Mouse (Mus musculus) CD4-positive, CD25-positive, alpha-beta regulatory T cell, adult 4 months (primary cell): ENCODE measurements at regions not wholly inside any gene's neighbourhood (a gene's known extent, or its start where the extent isn't known, plus 50 kb on each side); places are given as distances from the start of the nearest gene placed in this dataset.

Source experiments
- ATAC-seq: one replicate; pipeline ENCODE4 v1.8.0; 2017

GRCm38 (mm10) chr12:73445562-73445961 lies 100.6 kb downstream of the Tmem30b start:
- no peak for ATAC-seq

DNA sequence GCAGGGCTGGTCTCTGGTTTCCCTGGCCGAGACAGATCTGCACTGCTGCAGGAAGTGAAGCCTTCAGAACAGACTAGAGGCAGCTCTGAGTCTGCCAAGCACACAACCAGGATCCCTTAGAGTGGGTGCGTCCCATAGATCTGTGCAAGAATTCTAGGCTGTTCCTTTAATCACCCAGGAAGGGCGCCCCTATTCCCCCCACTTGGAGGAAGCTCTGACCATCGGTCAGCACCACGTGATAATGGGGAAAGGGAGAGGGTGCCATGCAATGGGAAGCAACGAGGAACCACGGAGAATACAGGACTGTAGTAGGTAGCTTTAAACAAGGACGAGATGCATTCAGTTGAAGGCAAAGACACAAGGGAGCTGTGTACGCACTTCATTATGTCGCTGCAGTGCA lies 101.1 kb downstream of the Tmem30b start:
- no peak for ATAC-seq

GRCm38 (mm10) chr12:73441326-73441725 lies 104.9 kb downstream of the Tmem30b start:
- no peak for ATAC-seq

GRCm38 (mm10) chr12:73434684-73435083 lies 111.5 kb downstream of the Tmem30b start:
- no peak for ATAC-seq

GRCm38 (mm10) chr12:73432546-73432945 lies 113.6 kb downstream of the Tmem30b start:
- ATAC-seq, result no peak

GRCm38 (mm10) chr12:73428171-73428570 lies 118.0 kb downstream of the Tmem30b start:
- no peak for ATAC-seq

DNA sequence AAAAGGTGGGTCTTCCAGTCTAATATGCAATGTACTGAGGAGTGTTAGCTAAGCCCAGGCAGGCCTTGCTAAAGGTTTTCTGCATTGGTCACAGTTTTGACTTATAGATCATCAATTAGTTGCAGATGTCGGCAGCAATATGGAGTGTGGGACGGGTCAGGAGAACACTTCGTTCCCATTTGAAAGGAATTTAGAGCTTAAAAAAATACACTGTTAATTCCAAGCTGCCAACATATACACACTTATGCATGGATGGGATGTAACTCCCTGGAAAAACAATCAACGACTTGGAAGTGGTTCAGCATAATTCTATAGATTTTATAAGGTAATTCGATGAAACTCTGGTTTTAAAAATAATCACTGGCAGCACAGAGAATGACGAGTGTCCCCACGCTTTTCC lies 121.4 kb downstream of the Tmem30b start:
- no peak for ATAC-seq

DNA sequence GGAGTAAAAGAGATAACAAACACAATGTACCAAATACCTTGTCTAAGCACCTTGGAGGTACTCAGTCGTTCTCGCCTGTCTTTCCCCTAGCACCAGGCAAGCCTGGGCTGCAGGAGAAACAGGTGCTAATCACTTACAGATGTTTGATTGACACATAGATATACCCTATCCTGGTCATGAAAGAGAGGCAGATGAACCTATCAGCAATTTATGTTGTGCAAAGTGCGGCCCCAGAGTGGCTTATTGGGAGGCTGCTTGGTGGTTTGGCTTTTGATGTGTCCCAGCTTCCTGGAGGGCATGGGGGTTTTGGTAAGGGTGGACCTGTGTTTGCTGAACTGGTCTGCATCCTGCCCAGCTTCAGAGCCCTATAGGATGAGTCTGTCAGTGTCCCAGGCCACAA lies 129.1 kb downstream of the Tmem30b start:
- no peak for ATAC-seq

DNA sequence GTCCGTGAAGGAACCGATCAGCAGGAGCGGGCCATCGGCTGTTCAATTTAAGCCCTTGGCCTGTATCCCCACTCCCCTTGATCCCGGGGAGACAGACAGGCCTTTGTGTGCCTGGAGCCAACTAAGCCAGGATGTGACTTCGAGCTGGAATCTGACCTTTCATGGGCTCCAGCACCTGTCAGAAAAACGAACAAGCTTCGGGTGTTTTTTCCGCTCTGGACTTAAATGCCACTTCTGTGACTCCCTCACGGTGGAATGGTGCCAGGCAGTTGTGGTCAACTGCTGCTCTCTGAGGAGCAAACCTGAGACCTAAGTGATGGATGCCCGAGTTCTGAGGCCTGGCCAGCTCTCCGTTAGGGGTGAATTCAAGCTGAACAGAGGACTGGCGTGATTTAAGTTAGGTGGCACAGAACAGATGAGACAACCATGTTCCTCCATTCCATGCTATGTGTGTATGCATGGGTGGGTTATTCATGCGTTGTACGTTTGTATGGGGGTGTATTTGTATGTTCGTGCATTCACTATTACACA lies 129.8 kb downstream of the Tmem30b start:
- no peak for ATAC-seq

GRCm38 (mm10) chr12:73415856-73416366 lies 129.3 kb downstream of the Slc38a6 start:
- ATAC-seq, result no peak

GRCm38 (mm10) chr12:73413439-73414196 lies 127.0 kb downstream of the Slc38a6 start:
- ATAC-seq, result no peak

- no peak for ATAC-seq
Observed at GRCm38 (mm10) chr12:73412500-73412899, 125.9 kb downstream of the Slc38a6 start.

- ATAC-seq, result no peak
Observed at GRCm38 (mm10) chr12:73410924-73411323, 124.3 kb downstream of the Slc38a6 start.

DNA sequence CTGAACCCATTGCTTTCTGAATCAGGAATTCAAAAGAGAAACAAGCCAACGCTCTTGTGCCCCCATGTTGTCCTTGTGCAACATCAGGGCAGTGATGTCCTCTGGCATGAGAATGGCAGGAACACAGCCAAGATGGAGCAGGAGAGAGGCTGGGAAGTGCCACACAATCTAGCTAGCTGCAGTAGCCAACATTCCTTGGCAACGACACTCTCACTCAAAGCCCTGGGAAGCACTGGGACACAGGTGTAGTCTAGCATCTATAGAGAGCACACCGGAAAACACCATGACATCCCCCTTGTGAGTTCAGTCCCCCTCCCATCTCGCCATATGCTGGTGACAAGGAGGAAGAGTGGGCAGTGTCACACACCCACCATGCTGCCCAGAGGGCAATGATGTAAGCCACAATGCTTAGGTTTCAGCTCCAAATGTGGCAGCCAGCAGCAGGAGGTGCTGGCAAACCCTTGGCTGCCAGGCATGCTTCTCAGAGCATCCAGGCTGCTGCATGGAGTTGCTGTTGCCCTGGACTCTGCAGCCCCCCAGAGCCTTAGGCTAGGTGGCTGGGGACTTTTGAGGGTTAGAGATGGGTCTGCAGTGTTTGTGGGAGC lies 123.0 kb downstream of the Slc38a6 start:
- ATAC-seq, result no peak

DNA sequence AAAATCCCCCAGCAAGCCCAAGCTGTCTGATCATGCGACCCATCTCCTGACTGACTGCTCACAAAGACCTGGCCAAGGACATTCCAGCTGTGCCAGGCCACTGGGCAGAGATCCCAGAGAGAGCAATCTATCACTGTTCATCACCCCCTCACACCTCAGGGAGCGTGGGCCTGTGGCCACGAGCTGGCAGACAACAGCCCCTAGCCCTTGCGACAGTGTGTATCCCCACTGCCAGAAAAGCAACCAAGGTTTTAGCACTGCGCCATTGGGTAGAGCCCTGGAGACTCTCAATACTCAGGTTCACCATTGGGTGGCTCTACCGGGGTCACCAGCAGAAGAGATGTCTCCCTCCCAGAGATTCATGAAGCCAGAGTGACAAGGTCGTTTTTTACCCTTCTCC lies 122.0 kb downstream of the Slc38a6 start:
- ATAC-seq, result no peak

DNA sequence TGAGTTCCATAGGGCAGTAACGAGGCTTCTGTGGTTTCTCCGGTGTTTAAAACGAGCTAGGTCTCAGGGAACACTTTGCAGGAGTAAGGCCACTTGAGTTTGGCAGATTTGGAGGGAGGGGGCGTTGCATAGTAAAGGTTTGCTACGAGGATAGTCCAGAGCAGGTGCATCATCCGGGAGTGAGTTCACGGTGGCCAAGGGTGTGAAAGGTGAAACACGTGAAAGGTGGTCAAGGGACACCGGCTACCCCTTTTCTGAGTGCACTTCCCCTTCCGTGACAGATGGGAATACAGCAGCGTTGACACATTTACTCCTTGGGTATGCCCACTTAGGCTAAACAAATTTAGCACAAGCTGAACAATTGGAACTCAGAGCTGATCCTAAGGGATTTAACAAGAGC lies 121.6 kb downstream of the Slc38a6 start:
- no peak for ATAC-seq

GRCm38 (mm10) chr12:73406556-73407087 lies 120.0 kb downstream of the Slc38a6 start:
- ATAC-seq, result no peak

- ATAC-seq, result no peak
Observed at GRCm38 (mm10) chr12:73405583-73405982, 119.0 kb downstream of the Slc38a6 start.

DNA sequence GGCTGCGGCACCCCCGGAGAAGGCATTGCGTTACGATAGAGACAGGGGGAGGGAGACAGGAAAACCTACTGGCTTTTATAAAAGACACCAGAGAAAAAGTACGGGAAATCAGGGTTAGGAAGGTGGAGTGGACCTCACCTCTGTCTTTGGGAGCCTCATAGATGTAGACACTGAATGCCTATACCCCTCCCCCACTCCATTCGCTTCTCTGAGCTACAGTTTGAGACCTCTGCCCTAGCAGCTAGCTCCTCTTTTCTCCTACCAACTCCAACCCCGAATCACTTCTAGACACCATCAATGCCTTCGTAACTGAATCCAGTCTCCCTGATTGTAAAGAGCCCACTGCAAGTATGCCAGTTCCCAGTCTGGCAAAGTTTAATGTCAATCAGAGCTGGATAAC lies 118.5 kb downstream of the Slc38a6 start:
- ATAC-seq, result no peak

DNA sequence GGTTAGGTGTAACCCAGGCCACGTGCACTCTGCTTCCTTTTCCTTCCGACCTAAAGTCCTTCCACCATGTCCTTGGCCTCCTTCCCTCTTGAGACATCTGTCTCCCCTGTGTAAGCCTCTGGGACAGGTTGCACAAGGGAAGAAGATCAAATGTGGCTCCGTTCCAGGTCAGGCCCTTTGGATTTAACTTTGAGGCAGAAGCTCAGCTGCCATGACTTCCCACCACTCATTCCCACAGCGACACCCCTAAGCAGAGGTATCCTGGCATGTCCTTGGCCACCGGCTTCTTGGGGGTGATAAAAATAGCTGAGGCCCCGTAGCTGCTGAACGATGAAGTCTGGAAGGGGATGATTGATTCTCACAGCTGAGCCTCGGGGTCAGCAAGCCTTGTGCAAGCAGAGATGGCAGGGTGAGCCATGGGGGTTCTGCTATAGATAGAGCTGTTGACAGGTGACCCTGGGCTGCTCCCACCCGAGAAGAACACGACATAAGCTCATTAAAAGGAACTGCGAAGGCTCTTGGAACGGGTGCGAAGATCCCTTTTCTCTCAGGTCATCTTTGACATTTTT lies 117.4 kb downstream of the Slc38a6 start:
- ATAC-seq, result no peak
